Mouse (Mus musculus) hindbrain, embryonic 11.5 days (tissue): ENCODE data around the gene Sfxn5. TPM values are rescaled to one million over a fixed set of nuclear protein-coding genes. Genes with fewer than 3 reads are reported as not detected.

ENCODE experiments used
- ATAC-seq: fragments of 200-750 bp; cut with Nextera tagmentation; 2 replicates; pipeline ENCODE4 v1.8.0; 2017; ENCODE audit warnings: mild to moderate bottlenecking, moderate TSS enrichment, moderate library complexity; ENCODE audit not compliant: low FRiP score
- DNase-seq: peaks from one replicate; pipeline ENCODE4 v3.0.0-alpha.2; 2015; ENCODE audit warnings: low spot score
- H3K27ac ChIP-seq: fragments of 300-500 bp; sonication (generic); 2 replicates; pipeline ENCODE4 v1.5.1; 2014; ENCODE audit warnings: mild to moderate bottlenecking, low read depth, low read length
- H3K27me3 ChIP-seq: fragments of 300-500 bp; sonication (generic); 2 replicates; pipeline ENCODE4 v1.6.1; 2014; ENCODE audit warnings: mild to moderate bottlenecking, low read length, moderate library complexity, mixed read lengths; ENCODE audit not compliant: control insufficient read depth, insufficient read depth
- H3K36me3 ChIP-seq: fragments of 300-500 bp; sonication (generic); 2 replicates; pipeline ENCODE4 v1.6.1; 2014; ENCODE audit warnings: mild to moderate bottlenecking, low read length, moderate library complexity, mixed read lengths; ENCODE audit not compliant: control insufficient read depth, insufficient read depth
- H3K4me1 ChIP-seq: fragments of 300-500 bp; sonication (generic); replicated peaks from 2 replicates; pipeline ENCODE4 v1.6.1; 2014; ENCODE audit warnings: low read length, mixed read lengths; ENCODE audit not compliant: control insufficient read depth, insufficient read depth
- H3K4me2 ChIP-seq: fragments of 300-500 bp; sonication (generic); replicated peaks from 2 replicates; pipeline ENCODE4 v1.6.1; 2014; ENCODE audit warnings: mild to moderate bottlenecking, low read depth, low read length
- H3K4me3 ChIP-seq: fragments of 300-500 bp; sonication (generic); 2 replicates; pipeline ENCODE4 v1.5.1; 2014; ENCODE audit warnings: low read depth, low read length
- H3K9ac ChIP-seq: fragments of 300-500 bp; sonication (generic); 2 replicates; pipeline ENCODE4 v1.6.1; 2014; ENCODE audit warnings: low read depth, low read length
- H3K9me3 ChIP-seq: fragments of 300-500 bp; sonication (generic); 2 replicates; pipeline ENCODE4 v1.6.1; 2016; ENCODE audit warnings: low read length; ENCODE audit not compliant: control insufficient read depth
- WGBS: fragments of 180-500 bp; shearing (Covaris S2); extraction: QIAGEN DNeasy Blood & Tissue Kit; methylation state at CpG from one replicate; pipeline ENCODE4 v1.1.7; 2014; 5-methylcytosine and 5-hydroxymethylcytosine counted together
- polyA plus RNA-seq: library from polyadenylated mRNA; unstranded; fragments of >200 nt; fragmentation: Nextera tagmentation; extraction: Ambion mirVana; gene quantifications from 2 replicates; pipeline ENCODE4 v1.2.1, GENCODE M21; 2014

Sfxn5 gene
- polyA plus RNA-seq, 1 experiment from 2014 or later, result 6.2 TPM

DNA sequence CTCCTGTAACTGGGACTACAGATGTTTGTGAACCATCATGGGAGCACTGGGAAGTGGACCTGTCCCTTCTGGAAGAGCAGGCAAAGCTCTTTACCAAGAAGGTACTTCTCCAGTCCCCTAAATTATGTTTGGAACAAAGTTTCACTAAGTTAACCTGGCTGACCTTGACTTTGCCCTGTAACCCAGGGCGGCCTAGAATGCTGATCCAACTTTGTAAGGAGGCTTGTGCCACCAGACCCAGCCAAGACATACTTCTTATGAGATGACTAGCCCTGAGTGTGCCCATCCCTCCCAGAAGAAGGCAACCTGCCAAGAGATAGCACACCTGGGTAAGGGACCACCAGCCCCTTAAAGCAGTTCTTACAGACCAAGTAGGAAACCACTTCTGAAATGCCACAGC is 25.7 kb upstream of the Sfxn5 start:
- no peaks in the 10 kb centered on the region for H3K9me3 ChIP-seq
- DNase-seq, result no peak
- no peak overlapping the region for H3K9ac ChIP-seq
- no peak overlapping the region for H3K4me2 ChIP-seq
- no peaks in the 10 kb centered on the region for H3K4me1 ChIP-seq
- no peaks in the 10 kb centered on the region for H3K36me3 ChIP-seq
- no peak overlapping the region for H3K27ac ChIP-seq
- WGBS, result 87% methylated on average over 1 of the region's 1 CpGs
- H3K27me3 ChIP-seq, result no peaks in the 10 kb centered on the region
- ATAC-seq, result no peak
- H3K4me3 ChIP-seq, result no peak overlapping the region

DNA sequence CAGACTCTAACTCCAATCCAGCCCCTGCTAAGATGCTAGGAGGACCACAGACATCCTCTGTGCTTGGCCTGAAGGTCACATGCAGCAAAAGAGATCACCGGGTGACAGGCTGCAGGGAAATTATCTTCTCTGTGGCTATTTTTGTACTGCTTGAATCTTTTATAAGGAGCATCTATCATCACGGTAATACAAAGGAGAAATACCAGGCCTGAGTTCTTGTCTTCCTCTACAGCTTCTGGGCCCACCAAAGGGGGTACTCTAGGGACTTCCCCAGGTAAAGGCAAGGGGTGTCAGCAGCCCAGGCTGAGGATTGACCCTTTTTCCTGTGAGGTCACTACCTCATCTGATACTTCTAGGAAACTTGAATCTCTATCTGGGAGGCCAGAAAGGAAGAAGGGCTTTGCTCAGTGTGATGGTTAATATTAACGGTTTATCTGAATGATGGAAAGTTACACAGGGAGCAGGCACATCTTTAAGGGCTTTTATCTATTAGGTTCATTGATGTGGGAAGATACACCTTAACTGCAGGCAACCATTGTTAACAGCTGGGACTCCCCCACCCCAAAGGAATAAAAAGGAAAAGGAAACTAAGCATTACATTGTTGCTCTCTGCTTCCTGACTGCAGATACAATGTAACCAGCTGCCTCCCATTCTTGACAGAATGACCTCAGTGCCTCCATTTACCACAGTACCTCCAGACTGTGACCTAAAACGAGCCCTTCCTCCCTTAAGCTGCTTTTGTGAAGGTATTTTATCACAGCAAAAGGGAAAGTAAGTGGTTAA is 23.7 kb upstream of the Sfxn5 start:
- H3K27me3 ChIP-seq, result no peaks in the 10 kb centered on the region
- H3K4me1 ChIP-seq, result no peaks in the 10 kb centered on the region
- DNase-seq (no peak), ATAC-seq (no peak)
- no peak overlapping the region for H3K9ac ChIP-seq
- H3K4me2 ChIP-seq, result no peak overlapping the region
- H3K36me3 ChIP-seq, result no peaks in the 10 kb centered on the region
- no peak overlapping the region for H3K27ac ChIP-seq
- 76% methylated on average over 4 of the region's 4 CpGs for WGBS
- H3K4me3 ChIP-seq, result no peak overlapping the region
- H3K9me3 ChIP-seq, result no peaks in the 10 kb centered on the region

DNA sequence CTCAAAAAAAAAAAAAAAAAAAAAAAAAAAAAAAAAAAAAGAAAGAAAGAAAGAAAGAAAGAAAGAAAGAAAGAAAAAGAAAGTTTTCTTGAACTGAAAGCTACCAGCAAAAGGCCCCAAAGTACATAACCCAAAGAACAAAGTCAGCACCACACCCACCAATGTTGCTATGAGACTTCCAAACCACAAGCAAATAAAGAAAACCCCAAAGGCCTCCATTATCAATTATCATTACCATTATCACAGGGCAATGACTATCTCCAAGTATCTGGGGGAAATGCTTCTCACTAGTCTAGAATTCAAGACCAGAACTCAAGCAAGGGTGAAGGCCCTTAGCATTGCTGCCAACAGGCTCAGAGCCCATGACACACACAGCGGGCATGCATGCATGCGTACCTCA is 22.5 kb upstream of the Sfxn5 start:
- no peak overlapping the region for H3K4me2 ChIP-seq
- H3K9me3 ChIP-seq, result no peaks in the 10 kb centered on the region
- no peak for ATAC-seq
- DNase-seq, result no peak
- no peak overlapping the region for H3K4me3 ChIP-seq
- H3K9ac ChIP-seq, result no peak overlapping the region
- H3K27ac ChIP-seq, result no peak overlapping the region
- WGBS, result 98% methylated on average over 2 of the region's 2 CpGs
- H3K36me3 ChIP-seq, result no peaks in the 10 kb centered on the region
- no peaks in the 10 kb centered on the region for H3K27me3 ChIP-seq
- H3K4me1 ChIP-seq, result no peaks in the 10 kb centered on the region

DNA sequence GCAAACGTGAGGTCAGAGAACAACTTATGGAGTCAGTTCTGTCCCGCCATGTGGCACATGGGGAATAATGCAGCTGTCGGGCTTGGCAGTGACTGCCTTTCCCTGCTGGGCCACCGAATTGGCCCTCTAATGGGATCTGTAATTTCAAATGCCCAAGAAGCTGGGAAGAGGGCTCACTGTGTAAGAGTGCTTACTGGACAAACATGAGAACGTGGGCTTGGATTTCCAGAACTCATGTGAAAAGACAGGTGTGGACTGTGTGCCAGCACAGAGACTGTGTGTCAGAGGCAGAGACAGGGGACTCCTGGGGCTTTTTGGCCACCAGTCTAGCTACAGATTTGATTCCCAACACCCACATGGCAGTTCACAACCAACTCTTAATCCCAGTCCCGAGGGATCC is 21.5 kb upstream of the Sfxn5 start:
- Histone ChIP-seq H3K36me3 (no peaks in the 10 kb centered on the region), H3K9ac (no peak overlapping the region), H3K9me3 (no peaks in the 10 kb centered on the region), H3K4me3 (no peak overlapping the region), H3K27ac (no peak overlapping the region), H3K4me2 (no peak overlapping the region), H3K4me1 (no peaks in the 10 kb centered on the region), H3K27me3 (no peaks in the 10 kb centered on the region)
- DNase-seq, result no peak
- WGBS, result 76% methylated on average over 6 of the region's 6 CpGs
- ATAC-seq, result no peak

DNA sequence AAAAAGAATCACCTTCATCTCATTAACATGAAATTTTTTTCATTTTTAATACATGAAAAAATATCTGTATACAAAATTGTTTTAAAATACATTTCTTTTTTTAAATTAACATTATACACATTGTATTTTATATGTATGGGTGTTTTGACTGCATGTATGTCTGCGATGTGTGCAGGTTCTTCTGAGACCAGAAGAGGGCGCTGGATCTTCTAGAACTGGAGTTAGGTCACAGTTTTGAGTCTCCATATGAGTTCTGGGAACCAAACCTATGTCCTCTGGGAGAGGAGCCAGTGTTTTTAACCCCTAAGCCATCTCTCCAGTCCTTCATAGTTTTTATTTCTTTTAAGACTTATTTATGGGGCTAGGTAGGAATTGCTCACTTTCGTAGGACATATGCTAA is 20.5 kb upstream of the Sfxn5 start:
- Histone ChIP-seq H3K9ac (no peak overlapping the region), H3K4me2 (no peak overlapping the region), H3K27ac (no peak overlapping the region), H3K4me1 (no peaks in the 10 kb centered on the region), H3K36me3 (no peaks in the 10 kb centered on the region), H3K9me3 (no peaks in the 10 kb centered on the region), H3K4me3 (no peak overlapping the region), H3K27me3 (no peaks in the 10 kb centered on the region)
- DNase-seq (no peak), ATAC-seq (no peak)
- WGBS, result 69% methylated on average over 3 of the region's 3 CpGs

DNA sequence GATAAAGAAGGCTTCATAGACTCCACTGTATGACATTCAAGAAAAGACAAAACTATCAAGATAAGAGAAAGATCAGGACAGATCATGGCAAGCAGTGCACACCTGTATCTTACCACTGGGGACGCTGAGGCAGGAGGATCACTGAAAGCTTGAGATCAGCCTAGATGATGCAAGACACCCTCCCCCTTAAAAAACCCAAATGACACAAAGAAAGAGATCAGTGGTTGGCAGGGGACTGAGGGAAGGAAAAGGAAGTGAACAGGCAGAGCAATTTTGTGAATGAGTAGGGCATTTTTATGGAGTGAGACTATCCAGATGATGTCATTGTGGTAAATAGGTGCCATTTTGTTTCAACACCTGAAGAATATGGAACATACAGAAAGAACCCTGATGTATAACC is 16.9 kb upstream of the Sfxn5 start:
- Histone ChIP-seq H3K9me3 (no peaks in the 10 kb centered on the region), H3K27ac (no peak overlapping the region), H3K4me2 (no peak overlapping the region), H3K27me3 (no peaks in the 10 kb centered on the region), H3K4me3 (no peak overlapping the region), H3K9ac (no peak overlapping the region), H3K4me1 (no peaks in the 10 kb centered on the region), H3K36me3 (no peaks in the 10 kb centered on the region)
- no peak for DNase-seq
- 92% methylated on average over 1 of the region's 1 CpGs for WGBS
- ATAC-seq, result no peak

DNA sequence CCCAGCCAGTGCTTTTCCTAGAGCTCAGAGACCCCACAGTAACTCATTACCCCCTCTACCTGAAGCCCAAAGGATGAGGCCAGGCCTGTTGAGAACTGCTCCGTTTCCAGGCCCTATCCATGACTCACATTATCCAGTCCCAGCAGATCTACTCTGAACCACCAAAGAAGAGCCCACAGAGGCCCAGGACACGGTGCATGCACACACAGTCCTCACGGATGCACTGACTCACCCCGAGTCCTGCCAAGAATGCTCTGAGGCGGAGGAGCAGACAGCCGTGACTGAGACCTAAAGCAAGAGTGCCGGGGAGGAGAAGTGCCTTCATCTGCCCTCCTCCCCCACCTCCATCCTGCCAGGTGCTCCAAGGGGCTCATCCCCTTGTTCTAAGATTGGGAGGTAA is 16.0 kb upstream of the Sfxn5 start:
- DNase-seq, result no peak
- Histone ChIP-seq H3K27me3 (no peaks in the 10 kb centered on the region), H3K9me3 (no peaks in the 10 kb centered on the region), H3K4me2 (no peak overlapping the region), H3K4me1 (no peaks in the 10 kb centered on the region), H3K9ac (no peak overlapping the region), H3K27ac (no peak overlapping the region), H3K36me3 (no peaks in the 10 kb centered on the region), H3K4me3 (no peak overlapping the region)
- no peak for ATAC-seq
- 67% methylated on average over 7 of the region's 7 CpGs for WGBS

DNA sequence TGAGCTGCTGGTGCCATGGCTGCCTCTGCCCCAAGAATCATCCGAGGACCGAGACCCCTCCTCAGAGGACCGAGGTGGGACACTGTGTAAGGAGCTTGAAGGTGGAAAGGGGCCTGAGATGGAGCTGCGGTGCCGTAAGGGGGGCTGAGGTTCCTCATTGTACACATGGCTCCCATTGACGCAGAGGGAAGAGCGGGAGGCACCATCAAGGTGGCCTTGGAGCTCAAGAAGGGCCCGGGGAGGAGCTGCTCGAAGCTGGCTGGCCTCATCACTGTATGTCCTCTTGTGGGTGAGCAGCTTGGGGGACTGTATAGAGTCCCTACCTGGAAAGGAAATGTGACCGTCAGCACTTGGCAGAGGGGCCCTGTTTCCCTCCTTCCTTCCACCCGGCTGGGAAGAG is 14.9 kb upstream of the Sfxn5 start:
- H3K9me3 ChIP-seq, result no peaks in the 10 kb centered on the region
- H3K9ac ChIP-seq, result no peak overlapping the region
- H3K4me2 ChIP-seq, result no peak overlapping the region
- H3K4me3 ChIP-seq, result no peak overlapping the region
- DNase-seq, result no peak
- no peaks in the 10 kb centered on the region for H3K27me3 ChIP-seq
- H3K36me3 ChIP-seq, result no peaks in the 10 kb centered on the region
- no peak overlapping the region for H3K27ac ChIP-seq
- no peaks in the 10 kb centered on the region for H3K4me1 ChIP-seq
- ATAC-seq, result no peak
- WGBS, result 91% methylated on average over 11 of the region's 11 CpGs

DNA sequence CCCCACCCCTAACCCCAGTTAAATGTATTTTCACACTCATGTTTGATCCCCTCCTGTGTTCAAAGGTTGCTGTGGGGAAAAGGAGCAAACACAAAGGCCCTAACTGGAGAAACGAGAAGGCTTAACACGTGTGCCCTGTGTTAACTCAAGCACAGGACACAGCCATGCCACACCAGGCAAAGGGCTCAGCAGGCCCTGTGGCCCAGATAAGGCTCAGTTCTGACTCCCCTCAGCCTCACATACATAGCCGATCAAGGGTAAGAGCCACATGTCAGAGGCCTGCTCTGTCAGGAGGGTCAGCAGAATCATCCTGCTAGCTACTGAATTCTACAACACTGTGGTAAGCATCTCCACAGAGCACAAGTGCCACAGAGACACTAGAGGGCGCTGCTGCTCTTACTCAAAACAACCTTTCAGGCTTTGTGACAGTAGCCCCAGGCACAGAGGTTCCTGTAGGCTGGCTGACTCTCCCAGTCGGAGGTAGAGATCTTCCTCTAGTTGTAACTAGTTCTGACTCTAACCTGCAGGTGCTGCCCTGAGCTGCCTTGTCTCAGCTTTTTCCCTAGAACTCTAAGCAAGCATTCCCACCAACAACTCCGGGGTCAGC is 12.9 kb upstream of the Sfxn5 start:
- Histone ChIP-seq H3K27me3 (no peaks in the 10 kb centered on the region), H3K9ac (no peak overlapping the region), H3K36me3 (no peaks in the 10 kb centered on the region), H3K4me3 (no peak overlapping the region), H3K4me2 (no peak overlapping the region), H3K9me3 (no peaks in the 10 kb centered on the region), H3K4me1 (no peaks in the 10 kb centered on the region), H3K27ac (no peak overlapping the region)
- peak; percentile 78 for ATAC-seq
- 47% methylated on average over 6 of the region's 6 CpGs for WGBS
- peak; percentile 92 for DNase-seq
